8 mouse cellular contexts compared by ENCODE assay signal in genomic region chr13:104285031-104285431, GRCm38 (mm10). TPM values are rescaled to one million over a fixed set of nuclear protein-coding genes. Genes with fewer than 3 reads are reported as not detected.
DNase-seq lines count a peak whose midpoint lies in the region; ATAC-seq and TF ChIP-seq lines count a peak whose summit lies in the region.

No protein-coding gene starts in this region.

- H3K4me2 ChIP-seq in forebrain, embryonic 16.5 days (ENCODE audit: low read length): no peak overlapping the region
- no peak overlapping the region; the same call in 1 of the 2 replicates for H3K4me2 ChIP-seq in intestine, postnatal 0 days (replicated peaks; ENCODE audit: low read depth)
- H3K4me2 ChIP-seq in lung, embryonic 16.5 days (ENCODE audit: low read depth, low read length): peak overlapping the region; percentile 75
- peak overlapping the region; percentile 60; the same call in 1 of the 2 replicates for H3K4me2 ChIP-seq in stomach, embryonic 15.5 days

- H3K36me3 ChIP-seq in forebrain, embryonic 16.5 days (ENCODE audit: control insufficient read depth, insufficient read depth): no peaks in the 10 kb centered on the region
- H3K36me3 ChIP-seq in intestine, postnatal 0 days (ENCODE audit: control insufficient read depth, insufficient read depth): no peaks in the 10 kb centered on the region
- no peaks in the 10 kb centered on the region for H3K36me3 ChIP-seq in lung, embryonic 16.5 days (ENCODE audit: control insufficient read depth, insufficient read depth, low read length)
- H3K36me3 ChIP-seq in stomach, embryonic 15.5 days: no peaks in the 10 kb centered on the region

- peak; percentile 19 to 40 for DNase-seq in left cerebral cortex, adult 9 months (ENCODE audit: low spot score in 2 of 2)
- no peak for DNase-seq in left cerebral cortex, adult 8-10 months (ENCODE audit: low spot score in 2 of 2)
- DNase-seq in brain, adult 2 months (ENCODE audit: low read depth, low spot score): peak; percentile 77
- no peak for DNase-seq in right cerebral cortex, adult 18-20 months

- peak; percentile 72 for TF ChIP-seq CTCF in intestine, postnatal 0 days (IDR thresholded peaks at IDR 0.05; ENCODE audit: low read depth)

- ATAC-seq in forebrain, embryonic 16.5 days: peak; percentile 29; the same call in 1 of the 2 replicates
- no peak for ATAC-seq in intestine, postnatal 0 days
- no peak for ATAC-seq in lung, embryonic 16.5 days (ENCODE audit: low read depth)
- ATAC-seq in stomach, embryonic 15.5 days (ENCODE audit: insufficient read depth, low FRiP score, low read depth): no peak

- H3K9ac ChIP-seq in forebrain, embryonic 16.5 days (replicated peaks; ENCODE audit: low read depth, low read length): no peak overlapping the region
- H3K9ac ChIP-seq in intestine, postnatal 0 days (ENCODE audit: low read depth, low read length): no peak overlapping the region
- H3K9ac ChIP-seq in lung, embryonic 16.5 days (ENCODE audit: low read length): no peak overlapping the region
- no peak overlapping the region for H3K9ac ChIP-seq in stomach, embryonic 15.5 days

- H3K4me1 ChIP-seq in forebrain, embryonic 16.5 days (replicated peaks; ENCODE audit: control insufficient read depth, insufficient read depth, low read length): peaks cover 25% of the 10 kb centered on the region
- H3K4me1 ChIP-seq in intestine, postnatal 0 days (replicated peaks; ENCODE audit: control insufficient read depth, insufficient read depth, low read length): no peaks in the 10 kb centered on the region
- peaks cover 11% of the 10 kb centered on the region for H3K4me1 ChIP-seq in lung, embryonic 16.5 days (replicated peaks; ENCODE audit: control insufficient read depth, insufficient read depth, low read length)
- peaks cover 7% of the 10 kb centered on the region; the same call in 1 of the 2 replicates for H3K4me1 ChIP-seq in stomach, embryonic 15.5 days

- H3K27ac ChIP-seq in forebrain, embryonic 16.5 days (ENCODE audit: low read length): peak overlapping the region; percentile 39; the same call in 1 of the 2 replicates
- H3K27ac ChIP-seq in intestine, postnatal 0 days (ENCODE audit: low read depth, low read length): no peak overlapping the region
- H3K27ac ChIP-seq in lung, embryonic 16.5 days (ENCODE audit: low read length): peak overlapping the region; percentile 88
- peak overlapping the region; percentile 74; the same call in 1 of the 2 replicates for H3K27ac ChIP-seq in stomach, embryonic 15.5 days

- H3K27me3 ChIP-seq in forebrain, embryonic 16.5 days (replicated peaks; ENCODE audit: control insufficient read depth, insufficient read depth, low read length): no peaks in the 10 kb centered on the region
- no peaks in the 10 kb centered on the region for H3K27me3 ChIP-seq in intestine, postnatal 0 days (replicated peaks; ENCODE audit: control insufficient read depth, insufficient read depth, low read length)
- H3K27me3 ChIP-seq in lung, embryonic 16.5 days (ENCODE audit: control insufficient read depth, insufficient read depth, low read depth, low read length): no peaks in the 10 kb centered on the region
- no peaks in the 10 kb centered on the region for H3K27me3 ChIP-seq in stomach, embryonic 15.5 days (replicated peaks)

- no peak overlapping the region for H3K4me3 ChIP-seq in forebrain, embryonic 16.5 days (replicated peaks; ENCODE audit: low read length)
- no peak overlapping the region for H3K4me3 ChIP-seq in intestine, postnatal 0 days (ENCODE audit: low read depth, low read length)
- H3K4me3 ChIP-seq in lung, embryonic 16.5 days (ENCODE audit: low read length): no peak overlapping the region
- H3K4me3 ChIP-seq in stomach, embryonic 15.5 days (replicated peaks): no peak overlapping the region

- no peaks in the 10 kb centered on the region for H3K9me3 ChIP-seq in forebrain, embryonic 16.5 days (ENCODE audit: control insufficient read depth, low read length)
- H3K9me3 ChIP-seq in intestine, postnatal 0 days (ENCODE audit: control insufficient read depth): no peaks in the 10 kb centered on the region
- H3K9me3 ChIP-seq in lung, embryonic 16.5 days (ENCODE audit: control insufficient read depth, low read length): no peaks in the 10 kb centered on the region
- H3K9me3 ChIP-seq in stomach, embryonic 15.5 days: no peaks in the 10 kb centered on the region

- WGBS in forebrain, embryonic 16.5 days: 0% methylated on average over 2 of the region's 2 CpGs
- 2% methylated on average over 2 of the region's 2 CpGs for WGBS in intestine, postnatal 0 days
- WGBS in lung, embryonic 16.5 days: 6% methylated on average over 2 of the region's 2 CpGs
- WGBS in stomach, embryonic 15.5 days: 5% methylated on average over 2 of the region's 2 CpGs

RNA-seq across cellular contexts. Expression of gene Adamts6, which starts 2.6 kb away (rescaled TPM):
- total RNA-seq in left cerebral cortex, adult 8-10 months (2022): 1 to 10 TPM; 4.7 to 6.2 (median 5.8) TPM
- polyA plus RNA-seq in forebrain, embryonic 16.5 days (2015; fragmentation: Nextera tagmentation; extraction: Ambion mirVana): 1.8 and 2.5 TPM in 2 replicates
- 0.37 and 0.58 TPM in 2 replicates for polyA plus RNA-seq in intestine, postnatal 0 days (2015; fragmentation: Nextera tagmentation; extraction: Ambion mirVana)
- polyA plus RNA-seq in lung, embryonic 16.5 days (2015; fragmentation: Nextera tagmentation; extraction: Ambion mirVana): 3.6 and 3.8 TPM in 2 replicates
- polyA plus RNA-seq in stomach, embryonic 15.5 days (2015; fragmentation: Nextera tagmentation; extraction: Ambion mirVana): 1.6 and 2.1 TPM in 2 replicates

RNA-seq across cellular contexts. Expression of gene Ppwd1, which starts 56.4 kb away (rescaled TPM):
- 10 to 100 TPM; 10.8 to 11.6 (median 11.4) TPM for total RNA-seq in left cerebral cortex, adult 8-10 months (2022)
- 9.7 and 10.3 TPM in 2 replicates for polyA plus RNA-seq in forebrain, embryonic 16.5 days (2015; fragmentation: Nextera tagmentation; extraction: Ambion mirVana)
- polyA plus RNA-seq in intestine, postnatal 0 days (2015; fragmentation: Nextera tagmentation; extraction: Ambion mirVana): 5.0 and 6.3 TPM in 2 replicates
- polyA plus RNA-seq in lung, embryonic 16.5 days (2015; fragmentation: Nextera tagmentation; extraction: Ambion mirVana): 16.8 and 20.1 TPM in 2 replicates
- polyA plus RNA-seq in stomach, embryonic 15.5 days (2015; fragmentation: Nextera tagmentation; extraction: Ambion mirVana): 13.3 and 13.4 TPM in 2 replicates

RNA-seq across cellular contexts. Expression of gene Cenpk, which starts 56.6 kb away (rescaled TPM):
- 1 to 10 TPM in 2 of 4 experiments, under 1 TPM in 2; 0.81 to 2.5 (median 1.2) TPM for total RNA-seq in left cerebral cortex, adult 8-10 months (2022)
- polyA plus RNA-seq in forebrain, embryonic 16.5 days (2015; fragmentation: Nextera tagmentation; extraction: Ambion mirVana): 22.5 and 28.3 TPM in 2 replicates
- polyA plus RNA-seq in intestine, postnatal 0 days (2015; fragmentation: Nextera tagmentation; extraction: Ambion mirVana): 23.9 and 25.1 TPM in 2 replicates
- 68.5 and 79.8 TPM in 2 replicates for polyA plus RNA-seq in lung, embryonic 16.5 days (2015; fragmentation: Nextera tagmentation; extraction: Ambion mirVana)
- polyA plus RNA-seq in stomach, embryonic 15.5 days (2015; fragmentation: Nextera tagmentation; extraction: Ambion mirVana): 61.4 and 69.8 TPM in 2 replicates

Comparison
In these comparisons a context has a peak if more than half of its experiments do, and no peak if none do; other contexts are left out.
1. DNase-seq: peak in left cerebral cortex, adult 9 months (2 of 2) and brain, adult 2 months (single experiment); none in left cerebral cortex, adult 8-10 months (0 of 2) and right cerebral cortex, adult 18-20 months (single experiment).
2. H3K4me2 ChIP-seq: peak in lung, embryonic 16.5 days (single experiment) and stomach, embryonic 15.5 days (single experiment); none in forebrain, embryonic 16.5 days (single experiment) and intestine, postnatal 0 days (single experiment).